Mouse (Mus musculus) adrenal gland, adult 10 weeks (tissue): ENCODE results near the gene Gif. TPM values are rescaled to one million over a fixed set of nuclear protein-coding genes. Genes with fewer than 3 reads are reported as not detected.

Source experiments
- polyA plus RNA-seq: library from polyadenylated mRNA; stranded (reverse); fragments of 350-450 nt; fragmentation: Illumina TruSeq; extraction: RNeasy Lipid Tissue Mini Kit (QIAGEN cat#74804); gene quantifications from one replicate; pipeline ENCODE4 v1.2.3, GENCODE M21; 2014; ENCODE audit warnings: low read depth, low replicate concordance

Gif gene
- not detected for polyA plus RNA-seq

GRCm38 (mm10) chr19:11747298-11747697, at the start of gene Gif:
TSS of gene Gif (plus strand) at chr19:11747554.

GRCm38 (mm10) chr19:11770205-11770892, 23.0 kb downstream of the Gif start, which contains the start of gene Mrpl16:
TSS of gene Mrpl16 (plus strand) at chr19:11770391.

Other genes with a start within 250 kb of the Gif start
- gene Ms4a6b, start 231.0 kb upstream of the Gif start, polyA plus RNA-seq: 22.9 TPM
- gene Ms4a4d, start 210.8 kb upstream of the Gif start, polyA plus RNA-seq: 19.2 TPM
- gene Ms4a6d, start 142.7 kb upstream of the Gif start, polyA plus RNA-seq: 18.7 TPM
- 0.64 TPM for gene Ms4a2, start 123.8 kb upstream of the Gif start, polyA plus RNA-seq
- not detected for gene Ms4a3, start 106.7 kb upstream of the Gif start, polyA plus RNA-seq
- 3.6 TPM for gene Oosp2, start 87.0 kb upstream of the Gif start, polyA plus RNA-seq
- gene Oosp1, start 56.4 kb upstream of the Gif start, polyA plus RNA-seq: 3.4 TPM
- gene Oosp3, start 50.5 kb upstream of the Gif start, polyA plus RNA-seq: not detected
- 58.3 TPM for gene Mrpl16, start 22.8 kb downstream of the Gif start, polyA plus RNA-seq
- 17.1 TPM for gene Stx3, start 71.8 kb downstream of the Gif start, polyA plus RNA-seq
- gene Olfr1417, start 91.7 kb downstream of the Gif start, polyA plus RNA-seq: not detected
- not detected for gene Olfr1418, start 113.5 kb downstream of the Gif start, polyA plus RNA-seq
- not detected for gene Olfr1419, start 127.6 kb downstream of the Gif start, polyA plus RNA-seq
- gene Olfr1420, start 139.0 kb downstream of the Gif start, polyA plus RNA-seq: not detected
- 39.1 TPM for gene Patl1, start 164.8 kb downstream of the Gif start, polyA plus RNA-seq
- gene Osbp, start 218.4 kb downstream of the Gif start, polyA plus RNA-seq: 51.8 TPM